In genomic region chr1:93818722-93819121, GRCm38 (mm10) we compare ENCODE assay signal across 17 mouse cellular contexts. TPM values are rescaled to one million over a fixed set of nuclear protein-coding genes. Genes with fewer than 3 reads are reported as not detected.
"Had no signal": no experiment of that assay in that cellular context is flagged by ENCODE, and none has a peak within 500 bp of the region (broad histone marks: within the 10 kb centered on the region; RNA-seq: fewer than 3 reads in every experiment).

No protein-coding gene starts in this region.

- H3K4me2 ChIP-seq: limb, embryonic 12.5 days; lung, embryonic 15.5 days; midbrain, embryonic 13.5 days; stomach, embryonic 15.5 days had no signal

- H3K27ac ChIP-seq: left cerebral cortex, adult 2 months; limb, embryonic 12.5 days; lung, embryonic 15.5 days; macrophage; midbrain, embryonic 13.5 days; stomach, embryonic 15.5 days had no signal

- ATAC-seq: midbrain, embryonic 13.5 days had no signal

- H3K9ac ChIP-seq: limb, embryonic 12.5 days; lung, embryonic 15.5 days; midbrain, embryonic 13.5 days; stomach, embryonic 15.5 days had no signal

- H3K4me1 ChIP-seq: limb, embryonic 12.5 days; lung, embryonic 15.5 days; midbrain, embryonic 13.5 days; stomach, embryonic 15.5 days had no signal

- H3K4me3 ChIP-seq: left cerebral cortex, adult 2 months; limb, embryonic 12.5 days; lung, embryonic 15.5 days; midbrain, embryonic 13.5 days; stomach, embryonic 15.5 days had no signal

- H3K9me3 ChIP-seq: limb, embryonic 12.5 days; lung, embryonic 15.5 days; midbrain, embryonic 13.5 days; stomach, embryonic 15.5 days had no signal

- DNase-seq: kidney, postnatal 14 days; lung, postnatal 14 days; right cerebral cortex, postnatal 14 days; thymus, adult 2 months; thymus, postnatal 36 days had no signal

- H3K27me3 ChIP-seq: limb, embryonic 12.5 days; lung, embryonic 15.5 days; midbrain, embryonic 13.5 days; stomach, embryonic 15.5 days had no signal

RNA-seq across cellular contexts. Expression of gene Gal3st2, which starts 42.4 kb away (rescaled TPM):
- total RNA-seq: layer of hippocampus, postnatal 25 days; midbrain, postnatal 0 days had no signal
- polyA plus RNA-seq: kidney, embryonic 14.5 days; liver, adult 2 months; liver, embryonic 16.5 days; midbrain, embryonic 13.5 days; midbrain, postnatal 0 days; neural tube, embryonic 14.5 days had no signal
